Mouse (Mus musculus): ENCODE measurements around the gene Trpm3. TPM values are rescaled to one million over a fixed set of nuclear protein-coding genes. Genes with fewer than 3 reads are reported as not detected.
A peak's percentile ranks its signal among the peaks of the same experiment; 100 is the strongest.

The Trpm3 gene
- polyA plus RNA-seq, 1 experiment from 2014 or later = 14.8 TPM

- H3K4me1 ChIP-seq (ENCODE audit: control insufficient read depth, insufficient read depth, low read length) = no peaks in the 10 kb centered on the region
- no peaks in the 10 kb centered on the region for H3K36me3 ChIP-seq (ENCODE audit: control insufficient read depth, insufficient read depth, low read length)
- H3K27ac ChIP-seq (replicated peaks; ENCODE audit: low read depth, low read length) = no peak overlapping the region
- no peak overlapping the region for H3K4me3 ChIP-seq (replicated peaks; ENCODE audit: low read depth, low read length)
- H3K27me3 ChIP-seq (ENCODE audit: control insufficient read depth, insufficient read depth, low read length) = no peaks in the 10 kb centered on the region
- no peaks in the 10 kb centered on the region for H3K9me3 ChIP-seq (ENCODE audit: control insufficient read depth, low read length)
- DNase-seq (no peak), ATAC-seq (ENCODE audit: low FRiP score, low TSS enrichment) (no peak)
- H3K9ac ChIP-seq (replicated peaks; ENCODE audit: low read length) = no peak overlapping the region
- H3K4me2 ChIP-seq (ENCODE audit: low read length) = no peak overlapping the region
- WGBS = 80% methylated on average over 3 of the region's 3 CpGs
Observed at GRCm38 (mm10) chr19:22284651-22285050, 145.8 kb downstream of the Trpm3 start.

- H3K36me3 ChIP-seq (ENCODE audit: control insufficient read depth, insufficient read depth, low read length) = no peaks in the 10 kb centered on the region
- H3K9ac ChIP-seq (replicated peaks; ENCODE audit: low read length) = no peak overlapping the region
- H3K9me3 ChIP-seq (ENCODE audit: control insufficient read depth, low read length) = no peaks in the 10 kb centered on the region
- H3K4me2 ChIP-seq (ENCODE audit: low read length) = no peak overlapping the region
- H3K27me3 ChIP-seq (ENCODE audit: control insufficient read depth, insufficient read depth, low read length) = no peaks in the 10 kb centered on the region
- WGBS = 62% methylated on average over 6 of the region's 6 CpGs
- ATAC-seq (ENCODE audit: low FRiP score, low TSS enrichment) = no peak
- no peak overlapping the region for H3K27ac ChIP-seq (replicated peaks; ENCODE audit: low read depth, low read length)
- H3K4me3 ChIP-seq (replicated peaks; ENCODE audit: low read depth, low read length) = no peak overlapping the region
- no peak for DNase-seq
- no peaks in the 10 kb centered on the region for H3K4me1 ChIP-seq (ENCODE audit: control insufficient read depth, insufficient read depth, low read length)
Observed at GRCm38 (mm10) chr19:22292671-22293070, 153.8 kb downstream of the Trpm3 start.

- H3K27ac ChIP-seq (replicated peaks; ENCODE audit: low read depth, low read length) = no peak overlapping the region
- H3K4me3 ChIP-seq (replicated peaks; ENCODE audit: low read depth, low read length) = no peak overlapping the region
- no peak for ATAC-seq (ENCODE audit: low FRiP score, low TSS enrichment)
- no peaks in the 10 kb centered on the region for H3K27me3 ChIP-seq (ENCODE audit: control insufficient read depth, insufficient read depth, low read length)
- peak; percentile 69 for DNase-seq
- WGBS = 15% methylated on average over 2 of the region's 2 CpGs
- H3K36me3 ChIP-seq (ENCODE audit: control insufficient read depth, insufficient read depth, low read length) = no peaks in the 10 kb centered on the region
- H3K9me3 ChIP-seq (ENCODE audit: control insufficient read depth, low read length) = no peaks in the 10 kb centered on the region
- no peak overlapping the region for H3K9ac ChIP-seq (replicated peaks; ENCODE audit: low read length)
- peaks cover 14% of the 10 kb centered on the region for H3K4me1 ChIP-seq (ENCODE audit: control insufficient read depth, insufficient read depth, low read length)
- no peak overlapping the region for H3K4me2 ChIP-seq (ENCODE audit: low read length)
Observed at GRCm38 (mm10) chr19:22300906-22301305, 162.1 kb downstream of the Trpm3 start.

- Histone ChIP-seq H3K4me3 (replicated peaks; ENCODE audit: low read depth, low read length) (0 out of 2 replicates have a peak overlapping the region, but pooled peaks have one; percentile 26), H3K27ac (replicated peaks; ENCODE audit: low read depth, low read length) (peak overlapping the region; percentile 57), H3K4me1 (ENCODE audit: control insufficient read depth, insufficient read depth, low read length) (peaks cover 14% of the 10 kb centered on the region), H3K27me3 (ENCODE audit: control insufficient read depth, insufficient read depth, low read length) (no peaks in the 10 kb centered on the region), H3K9ac (replicated peaks; ENCODE audit: low read length) (no peak overlapping the region), H3K36me3 (ENCODE audit: control insufficient read depth, insufficient read depth, low read length) (no peaks in the 10 kb centered on the region), H3K9me3 (ENCODE audit: control insufficient read depth, low read length) (no peaks in the 10 kb centered on the region), H3K4me2 (ENCODE audit: low read length) (peak overlapping the region; percentile 56)
- DNase-seq = peak; percentile 59
- WGBS = 18% methylated on average over 17 of the region's 17 CpGs
- peak; percentile 47; the same call in 1 of the 2 replicates for ATAC-seq (ENCODE audit: low FRiP score, low TSS enrichment)
Observed at GRCm38 (mm10) chr19:22303021-22303951, 164.4 kb downstream of the Trpm3 start.

GRCm38 (mm10) chr19:22303952-22304655 is 165.3 kb downstream of the Trpm3 start:
- peak; percentile 76 for ATAC-seq (ENCODE audit: low FRiP score, low TSS enrichment)
- peak overlapping the region; percentile 45; the same call in 1 of the 2 replicates for H3K27ac ChIP-seq (replicated peaks; ENCODE audit: low read depth, low read length)
- no peaks in the 10 kb centered on the region for H3K36me3 ChIP-seq (ENCODE audit: control insufficient read depth, insufficient read depth, low read length)
- no peaks in the 10 kb centered on the region for H3K9me3 ChIP-seq (ENCODE audit: control insufficient read depth, low read length)
- H3K4me3 ChIP-seq (replicated peaks; ENCODE audit: low read depth, low read length) = peak overlapping the region; percentile 26
- no peaks in the 10 kb centered on the region for H3K27me3 ChIP-seq (ENCODE audit: control insufficient read depth, insufficient read depth, low read length)
- DNase-seq = peak; percentile 98
- no peak overlapping the region for H3K9ac ChIP-seq (replicated peaks; ENCODE audit: low read length)
- peaks cover 14% of the 10 kb centered on the region for H3K4me1 ChIP-seq (ENCODE audit: control insufficient read depth, insufficient read depth, low read length)
- H3K4me2 ChIP-seq (ENCODE audit: low read length) = peak overlapping the region; percentile 56
- 2% methylated on average over 17 of the region's 18 CpGs for WGBS

GRCm38 (mm10) chr19:22308081-22308480 is 169.2 kb downstream of the Trpm3 start:
- ATAC-seq (ENCODE audit: low FRiP score, low TSS enrichment) (no peak), DNase-seq (no peak)
- Histone ChIP-seq H3K4me3 (replicated peaks; ENCODE audit: low read depth, low read length) (no peak overlapping the region), H3K9ac (replicated peaks; ENCODE audit: low read length) (no peak overlapping the region), H3K27me3 (ENCODE audit: control insufficient read depth, insufficient read depth, low read length) (no peaks in the 10 kb centered on the region), H3K4me2 (ENCODE audit: low read length) (no peak overlapping the region), H3K27ac (replicated peaks; ENCODE audit: low read depth, low read length) (no peak overlapping the region), H3K9me3 (ENCODE audit: control insufficient read depth, low read length) (no peaks in the 10 kb centered on the region), H3K36me3 (ENCODE audit: control insufficient read depth, insufficient read depth, low read length) (no peaks in the 10 kb centered on the region), H3K4me1 (ENCODE audit: control insufficient read depth, insufficient read depth, low read length) (peaks cover 11% of the 10 kb centered on the region)
- 88% methylated on average over 2 of the region's 2 CpGs for WGBS

- no peaks in the 10 kb centered on the region for H3K36me3 ChIP-seq (ENCODE audit: control insufficient read depth, insufficient read depth, low read length)
- no peak overlapping the region for H3K27ac ChIP-seq (replicated peaks; ENCODE audit: low read depth, low read length)
- no peaks in the 10 kb centered on the region for H3K9me3 ChIP-seq (ENCODE audit: control insufficient read depth, low read length)
- no peaks in the 10 kb centered on the region for H3K4me1 ChIP-seq (ENCODE audit: control insufficient read depth, insufficient read depth, low read length)
- ATAC-seq (ENCODE audit: low FRiP score, low TSS enrichment) = no peak
- no peak overlapping the region for H3K4me2 ChIP-seq (ENCODE audit: low read length)
- H3K4me3 ChIP-seq (replicated peaks; ENCODE audit: low read depth, low read length) = no peak overlapping the region
- no peak overlapping the region for H3K9ac ChIP-seq (replicated peaks; ENCODE audit: low read length)
- no peak for DNase-seq
- WGBS = 89% methylated on average over 4 of the region's 4 CpGs
- no peaks in the 10 kb centered on the region for H3K27me3 ChIP-seq (ENCODE audit: control insufficient read depth, insufficient read depth, low read length)
Observed at GRCm38 (mm10) chr19:22317306-22317705, 178.5 kb downstream of the Trpm3 start.

GRCm38 (mm10) chr19:22326813-22327212 is 188.0 kb downstream of the Trpm3 start:
- DNase-seq (no peak), ATAC-seq (ENCODE audit: low FRiP score, low TSS enrichment) (no peak)
- H3K9ac ChIP-seq (replicated peaks; ENCODE audit: low read length) = no peak overlapping the region
- no peaks in the 10 kb centered on the region for H3K27me3 ChIP-seq (ENCODE audit: control insufficient read depth, insufficient read depth, low read length)
- no peak overlapping the region for H3K27ac ChIP-seq (replicated peaks; ENCODE audit: low read depth, low read length)
- H3K4me1 ChIP-seq (ENCODE audit: control insufficient read depth, insufficient read depth, low read length) = no peaks in the 10 kb centered on the region
- no peaks in the 10 kb centered on the region for H3K9me3 ChIP-seq (ENCODE audit: control insufficient read depth, low read length)
- no peaks in the 10 kb centered on the region for H3K36me3 ChIP-seq (ENCODE audit: control insufficient read depth, insufficient read depth, low read length)
- no peak overlapping the region for H3K4me2 ChIP-seq (ENCODE audit: low read length)
- 65% methylated on average over 2 of the region's 2 CpGs for whole genome bisulfite sequencing
- no peak overlapping the region for H3K4me3 ChIP-seq (replicated peaks; ENCODE audit: low read depth, low read length)
